In genomic region chr2:125724086-125724430, GRCm38 (mm10) we compare ENCODE assay signal across 7 mouse cellular contexts. TPM values are rescaled to one million over a fixed set of nuclear protein-coding genes. Genes with fewer than 3 reads are reported as not detected.
DNase-seq lines count a peak whose midpoint lies in the region; ATAC-seq lines count a peak whose summit lies in the region.

Gene Shc4, minus strand, starts transcription at chr2:125724148.

- H3K4me2 ChIP-seq in forebrain, embryonic 13.5 days: peak within 1 kb of the TSS; percentile 93
- peak within 1 kb of the TSS; percentile 99 for H3K4me2 ChIP-seq in midbrain, embryonic 16.5 days (ENCODE audit: low read length)

- no peaks in the 10 kb centered on the region for H3K36me3 ChIP-seq in forebrain, embryonic 13.5 days (ENCODE audit: poor library complexity, severe bottlenecking)
- H3K36me3 ChIP-seq in midbrain, embryonic 16.5 days (ENCODE audit: control insufficient read depth, insufficient read depth, low read length): no peaks in the 10 kb centered on the region

- DNase-seq in right cerebral cortex, adult 2 months (ENCODE audit: low spot score in 2 of 2): peak; percentile 29 to 32
- DNase-seq in right cerebral cortex, postnatal 36 days (ENCODE audit: low spot score in 2 of 2): no peak
- peak; percentile 75 for DNase-seq in brain, adult 2 months (ENCODE audit: low read depth, low spot score)
- peak; percentile 36 for DNase-seq in kidney, postnatal 10 days
- no peak for DNase-seq in thymus, postnatal 0 days (ENCODE audit: low spot score)

- ATAC-seq in forebrain, embryonic 13.5 days: peak; percentile 93
- ATAC-seq in midbrain, embryonic 16.5 days: peak; percentile 88

- H3K27me3 ChIP-seq in forebrain, embryonic 13.5 days: peaks cover 39% of the 10 kb centered on the region
- peaks cover 6% of the 10 kb centered on the region for H3K27me3 ChIP-seq in midbrain, embryonic 16.5 days (ENCODE audit: control insufficient read depth, insufficient read depth, low read depth, low read length)

- peak within 1 kb of the TSS; percentile 14; the same call in 1 of the 2 replicates for H3K27ac ChIP-seq in forebrain, embryonic 13.5 days
- peak within 1 kb of the TSS; percentile 72 for H3K27ac ChIP-seq in midbrain, embryonic 16.5 days (ENCODE audit: low read length)

- H3K9ac ChIP-seq in forebrain, embryonic 13.5 days: peak within 1 kb of the TSS; percentile 67
- peak within 1 kb of the TSS; percentile 76 for H3K9ac ChIP-seq in midbrain, embryonic 16.5 days (ENCODE audit: low read depth, low read length)

- H3K4me3 ChIP-seq in forebrain, embryonic 13.5 days: peak within 1 kb of the TSS; percentile 51
- H3K4me3 ChIP-seq in midbrain, embryonic 16.5 days (ENCODE audit: low read depth, low read length): peak within 1 kb of the TSS; percentile 53

- no peaks in the 10 kb centered on the region for H3K9me3 ChIP-seq in forebrain, embryonic 13.5 days (replicated peaks)
- no peaks in the 10 kb centered on the region for H3K9me3 ChIP-seq in midbrain, embryonic 16.5 days (replicated peaks; ENCODE audit: control insufficient read depth, low read length, poor library complexity, severe bottlenecking)

- H3K4me1 ChIP-seq in forebrain, embryonic 13.5 days: peaks cover 22% of the 10 kb centered on the region
- H3K4me1 ChIP-seq in midbrain, embryonic 16.5 days (ENCODE audit: control insufficient read depth, insufficient read depth, low read length): peaks cover 17% of the 10 kb centered on the region; the same call in 1 of the 2 replicates

- 0% methylated on average over 15 of the region's 15 CpGs for WGBS in forebrain, embryonic 13.5 days
- WGBS in midbrain, embryonic 16.5 days: under 1% methylated on average over 15 of the region's 15 CpGs

RNA-seq across cellular contexts. Expression of gene Shc4, which starts in this region (rescaled TPM):
- polyA plus RNA-seq in forebrain, embryonic 13.5 days (2015; fragmentation: Nextera tagmentation; extraction: Ambion mirVana): 0.57 and 1.1 TPM in 2 replicates
- polyA plus RNA-seq in midbrain, embryonic 16.5 days (2015; fragmentation: Nextera tagmentation; extraction: Ambion mirVana): 2.5 and 3.0 TPM in 2 replicates
- 0.41 and 0.81 TPM in 2 replicates for polyA plus RNA-seq in thymus, postnatal 0 days (2015; fragmentation: Nextera tagmentation; extraction: Ambion mirVana)

Comparison
In these comparisons a context has a peak if more than half of its experiments do, and no peak if none do; other contexts are left out.
1. DNase-seq: peak in right cerebral cortex, adult 2 months (2 of 2), brain, adult 2 months (single experiment) and kidney, postnatal 10 days (single experiment); none in right cerebral cortex, postnatal 36 days (0 of 2) and thymus, postnatal 0 days (single experiment).